Mouse (Mus musculus): ENCODE results near the gene Zfp385a.

- TF ChIP-seq POLR2A (IDR thresholded peaks at IDR 0.05; ENCODE audit: low read depth, low read length) (no peak), CTCF (IDR thresholded peaks at IDR 0.05; ENCODE audit: borderline replicate concordance, insufficient read depth, low read length) (no peak)
Measured at GRCm38 (mm10) chr15:103313495-103314095, 26.3 kb downstream of the Zfp385a start.

All from embryonic fibroblast, embryonic 13.5 days (primary cell).